Mouse (Mus musculus) left cerebral cortex, adult 2 months (tissue): ENCODE measurements around the gene Pgm5. TPM values are rescaled to one million over a fixed set of nuclear protein-coding genes. Genes with fewer than 3 reads are reported as not detected.
"Not testable (repeated sequence)": the region's sequence is repeated elsewhere in the genome, so short reads cannot be mapped to it uniquely, and the experiment has no call there.

Experiments used
- DNase-seq, 2 experiments: peaks; one replicate each; pipeline ENCODE4 v3.0.0; 2021 to 2022; ENCODE audit warnings: low spot score in 2 of 2, mixed read lengths in 1 of 2; ENCODE audit errors: extremely low spot score in 1 of 2
- H3K27ac ChIP-seq: fragments of 200-600 bp; 2 replicates; pipeline ENCODE4 v1.8.1; 2022
- H3K4me3 ChIP-seq: fragments of 200-600 bp; 2 replicates; pipeline ENCODE4 v1.8.1; 2022
- CTCF ChIP-seq: fragments of 200-600 bp; IDR thresholded peaks from 2 replicates; pipeline ENCODE4 v1.8.1; 2022; ENCODE audit warnings: antibody characterized with exemption, mild to moderate bottlenecking, moderate library complexity
- intact Hi-C: fragments of 180-260 bp; cut with DNase I; formaldehyde crosslinking; loops from one replicate; pipeline ENCODE4 v1.15.1; 2025
- total RNA-seq, 2 experiments: library from RNA; stranded (reverse); gene quantifications; 2 replicates each; pipeline ENCODE4 v1.2.3; 2021

Gene Pgm5
- total RNA-seq, 2 experiments from 2014 or later = 6.2 to 6.3 TPM

- intact Hi-C loops = loop anchor here (5.0 kb wide), 1 partner anchor 704 kb away; no protein-coding TSS in a partner anchor
- Histone ChIP-seq H3K27ac (no peak overlapping the region), H3K4me3 (no peak overlapping the region)
- no peak for TF ChIP-seq CTCF
- no peak for DNase-seq
These were observed 36.5 kb upstream of the Pgm5 start for GRCm38 (mm10) chr19:24897896-24898736.

- Histone ChIP-seq H3K27ac (no peak overlapping the region), H3K4me3 (no peak overlapping the region)
- peak in 1 of 2 experiments; percentile 11 for DNase-seq
- no peak for TF ChIP-seq CTCF
- intact Hi-C loops = loop anchor here (5.0 kb wide), 1 partner anchor 705 kb away; no protein-coding TSS in a partner anchor
These were observed 35.6 kb upstream of the Pgm5 start for GRCm38 (mm10) chr19:24897006-24897895.

- Histone ChIP-seq H3K27ac (no peak overlapping the region), H3K4me3 (no peak overlapping the region)
- intact Hi-C loops = loop anchor here (5.0 kb wide), 1 partner anchor 706 kb away; no protein-coding TSS in a partner anchor
- DNase-seq = no peak
- TF ChIP-seq CTCF = no peak
These were observed 34.9 kb upstream of the Pgm5 start for GRCm38 (mm10) chr19:24896536-24896935.

GRCm38 (mm10) chr19:24886888-24887287 lies 25.2 kb upstream of the Pgm5 start:
- Histone ChIP-seq H3K27ac (no peak overlapping the region), H3K4me3 (no peak overlapping the region)
- DNase-seq = no peak
- TF ChIP-seq CTCF = no peak
- intact Hi-C loops = no loop called here

- DNase-seq = peak; percentile 44 to 46
- intact Hi-C loops = loop anchor here (2.0 kb wide), 1 partner anchor 585 kb away; no protein-coding TSS in a partner anchor
- Histone ChIP-seq H3K4me3 (no peak overlapping the region), H3K27ac (no peak overlapping the region)
- peak; percentile 83 for TF ChIP-seq CTCF
These were observed 23.8 kb upstream of the Pgm5 start for GRCm38 (mm10) chr19:24885504-24885903.

GRCm38 (mm10) chr19:24881237-24881636 lies 19.6 kb upstream of the Pgm5 start:
- intact Hi-C loops = no loop called here

GRCm38 (mm10) chr19:24875129-24875870 lies 13.6 kb upstream of the Pgm5 start, which contains the start of gene Gm10053:
Gene Gm10053, plus strand, starts transcription at chr19:24875686.
- DNase-seq, H3K27ac ChIP-seq, H3K4me3 ChIP-seq, intact Hi-C loops: not testable (repeated sequence)

More at GRCm38 (mm10) chr19:24881237-24881636, 19.6 kb upstream of the Pgm5 start:
- H3K4me3 ChIP-seq = no peak overlapping the region
- no peak overlapping the region for H3K27ac ChIP-seq
- no peak for TF ChIP-seq CTCF
- no peak for DNase-seq

- Histone ChIP-seq H3K27ac (no peak overlapping the region), H3K4me3 (no peak overlapping the region)
- intact Hi-C loops = loop anchor here (5.0 kb wide), 2 partner anchors 397 to 592 kb away; partner anchors contain the start of genes Fam122a and Fxn
- no peak for TF ChIP-seq CTCF
- DNase-seq = no peak
These were observed 12.2 kb upstream of the Pgm5 start for GRCm38 (mm10) chr19:24873873-24874272.

GRCm38 (mm10) chr19:24871037-24871635 lies 9.5 kb upstream of the Pgm5 start:
- Histone ChIP-seq H3K4me3 (peak overlapping the region; percentile 40), H3K27ac (no peak overlapping the region)
- intact Hi-C loops = loop anchor here (1.0 to 5.0 kb wide), 5 partner anchors 166 to 589 kb away; partner anchors contain the start of genes Fam122a and Fxn
- peak; percentile 93 for TF ChIP-seq CTCF
- peak; percentile 75 to 79 for DNase-seq

GRCm38 (mm10) chr19:24865436-24865835 lies 3.8 kb upstream of the Pgm5 start:
- TF ChIP-seq CTCF = no peak
- Histone ChIP-seq H3K27ac (no peak overlapping the region), H3K4me3 (no peak overlapping the region)
- intact Hi-C loops = no loop called here
- DNase-seq = no peak

- peak overlapping the region; percentile 42 for H3K4me3 ChIP-seq
- no peak for TF ChIP-seq CTCF
- DNase-seq = no peak
- intact Hi-C loops = no loop called here
- H3K27ac ChIP-seq = no peak overlapping the region
These were observed 411 bp downstream of the Pgm5 start for GRCm38 (mm10) chr19:24861276-24861611.
